Mouse (Mus musculus): ENCODE measurements around the gene Gm9964. TPM values are rescaled to one million over a fixed set of nuclear protein-coding genes. Genes with fewer than 3 reads are reported as not detected.
"Not testable (repeated sequence)": the region's sequence is repeated elsewhere in the genome, so short reads cannot be mapped to it uniquely, and the experiment has no call there.

The Gm9964 gene
- total RNA-seq, 2 experiments from 2014 or later = 0.48 TPM; not detected in 1

DNA sequence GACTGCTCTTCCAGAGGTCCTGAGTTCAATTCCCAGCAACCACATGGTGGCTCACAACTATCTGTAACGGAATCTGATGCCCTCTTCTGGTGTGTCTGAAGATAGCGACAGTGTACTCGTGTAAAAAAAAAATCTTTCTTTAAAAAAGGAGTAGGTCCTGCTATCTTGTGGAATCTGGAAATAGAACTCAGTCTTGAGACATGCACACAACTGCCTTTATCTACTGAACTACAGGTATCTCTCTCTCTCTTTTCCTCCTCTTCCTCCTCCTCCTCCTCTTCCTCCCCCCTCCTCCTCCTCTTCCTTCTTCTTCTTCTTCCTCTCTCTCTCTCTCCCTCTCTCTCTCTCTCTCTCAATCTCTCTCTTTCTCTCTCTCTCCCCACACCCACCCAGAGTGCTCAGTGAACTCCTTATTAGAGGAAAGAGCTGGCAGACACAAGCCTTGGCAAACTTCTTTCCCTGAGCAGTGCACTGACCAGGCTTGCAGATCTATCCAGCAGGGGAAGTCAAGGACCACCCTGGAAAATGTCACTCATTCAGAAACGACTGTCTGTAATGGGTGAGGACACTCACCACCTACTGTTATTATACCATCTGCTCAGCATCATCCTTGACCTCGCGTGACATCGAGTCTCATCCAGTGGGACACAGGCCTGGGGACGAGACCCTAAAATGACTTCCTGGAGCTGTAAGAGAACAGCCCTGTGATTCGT lies 3.2 kb upstream of the Gm9964 start:
- no peak for DNase-seq (ENCODE audit: low spot score in 2 of 2)

DNA sequence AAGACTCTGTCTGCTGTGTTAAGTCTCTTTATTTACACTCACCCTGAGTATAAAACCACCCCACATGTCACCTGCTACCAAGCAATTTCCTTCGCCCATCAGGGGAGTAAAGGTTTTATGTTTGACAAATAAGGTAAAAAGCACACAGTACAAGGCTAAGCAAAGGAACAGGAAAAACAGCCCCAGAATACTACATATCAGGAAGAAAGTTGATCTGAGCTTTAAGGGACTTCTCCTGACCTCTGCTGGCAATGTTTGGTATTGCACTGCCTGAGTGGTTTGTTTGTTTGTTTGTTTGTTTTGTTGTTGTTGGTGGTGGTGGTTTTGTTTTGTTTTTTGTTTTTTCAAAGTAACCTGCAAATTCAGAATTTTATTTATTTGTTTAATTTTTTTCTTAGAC lies 539 bp downstream of the Gm9964 start:
- DNase-seq (ENCODE audit: low spot score in 2 of 2) = peak in 1 of 2 experiments; percentile 59

DNA sequence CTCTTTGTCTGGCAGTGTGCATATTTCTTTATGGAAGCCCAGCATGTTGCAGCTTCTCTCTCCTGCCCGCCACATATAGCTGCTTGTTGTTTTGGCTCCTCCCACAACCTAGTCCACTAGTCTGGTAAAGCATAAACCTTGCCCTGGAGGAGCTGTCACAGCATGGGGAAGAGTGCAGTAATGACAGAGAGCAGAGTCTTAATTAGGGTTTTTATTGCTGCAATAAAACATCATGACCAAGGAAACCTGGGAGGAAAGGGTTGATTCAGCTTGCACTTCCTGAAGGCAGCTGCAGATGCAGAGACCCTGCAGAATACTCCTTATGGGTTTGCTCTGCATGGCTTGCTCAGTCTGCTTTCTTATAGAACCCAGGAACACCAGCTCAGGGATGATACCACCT lies 2.7 kb downstream of the Gm9964 start:
- no peak for DNase-seq (ENCODE audit: low spot score in 2 of 2)

DNA sequence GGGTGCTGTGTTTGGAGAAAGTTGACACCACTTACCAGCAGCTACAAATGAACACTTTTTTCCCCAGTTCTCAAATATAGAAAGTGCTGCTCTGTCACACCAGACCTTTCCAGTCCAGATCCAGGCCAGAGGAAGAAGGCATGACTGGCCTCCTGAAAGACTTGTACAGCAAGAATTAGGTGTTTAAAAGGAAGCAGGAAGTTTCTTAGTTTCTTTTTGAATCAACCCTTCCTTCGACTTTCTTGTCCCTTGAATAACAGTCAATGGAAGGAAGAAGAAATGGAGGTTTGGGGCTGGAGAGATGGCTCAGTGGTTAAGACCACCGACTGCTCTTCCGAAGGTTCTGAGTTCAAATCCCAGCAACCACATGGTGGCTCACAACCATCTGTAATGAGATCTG lies 3.7 kb downstream of the Gm9964 start:
- no peak for DNase-seq (ENCODE audit: low spot score in 2 of 2)

DNA sequence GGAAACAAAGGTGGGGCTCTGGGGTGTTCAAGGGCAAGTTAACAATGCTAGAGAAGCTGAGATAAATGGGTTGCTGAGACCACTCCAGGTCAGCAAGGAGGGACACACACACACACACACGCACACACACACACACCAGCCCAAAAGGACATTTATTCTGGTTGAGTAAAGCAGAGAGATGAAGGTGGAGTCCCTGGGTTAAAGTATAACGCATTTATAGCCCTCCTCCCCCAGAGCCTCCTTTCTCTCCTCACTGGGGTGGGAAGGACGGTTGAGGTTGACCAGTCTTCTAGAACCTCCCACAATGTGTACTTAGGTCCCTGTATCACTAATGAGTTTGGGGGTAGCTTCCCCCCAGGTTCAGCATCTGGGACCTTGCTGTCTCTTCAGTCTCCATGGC lies 4.6 kb downstream of the Gm9964 start:
- DNase-seq (ENCODE audit: low spot score in 2 of 2) = no peak

DNA sequence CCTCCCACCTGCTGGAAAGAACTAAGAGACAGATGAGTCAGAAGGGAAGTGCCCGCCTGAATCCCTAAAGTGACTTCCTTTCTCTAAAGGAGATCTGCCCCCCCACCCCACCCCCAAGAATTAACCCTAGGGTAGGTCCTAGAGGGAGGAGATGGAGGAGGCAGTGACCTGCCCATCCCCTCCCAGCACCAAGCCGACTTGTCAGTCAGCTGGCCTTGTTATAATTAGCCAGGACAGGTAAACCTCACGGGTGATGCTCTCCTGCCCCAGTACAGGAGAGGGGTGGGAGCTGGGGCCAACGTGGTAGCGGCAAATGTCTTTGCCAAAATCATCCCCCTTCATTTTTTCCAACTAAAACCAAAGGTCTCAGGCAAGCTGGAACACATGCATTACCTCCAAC lies 5.1 kb downstream of the Gm9964 start:
- DNase-seq (ENCODE audit: low spot score in 2 of 2) = no peak

DNA sequence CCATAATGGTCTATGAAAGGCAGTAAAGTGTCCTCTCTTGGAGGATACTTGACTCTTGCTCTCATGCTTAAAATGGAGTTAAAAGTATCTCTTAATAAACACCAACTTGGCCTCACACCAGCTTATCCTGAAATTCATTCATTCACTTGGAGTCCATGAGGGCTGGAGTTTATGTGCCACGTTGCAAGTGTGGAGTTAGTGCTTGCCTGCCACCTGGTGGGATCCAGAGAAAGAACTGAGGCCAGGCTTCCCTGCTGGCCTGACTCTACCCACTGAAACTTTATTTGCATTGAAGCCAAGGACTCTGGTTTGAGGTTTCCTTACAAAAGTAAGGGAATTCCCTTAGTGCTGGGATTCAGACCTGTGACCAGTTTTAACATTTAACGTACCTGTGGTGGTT lies 6.2 kb downstream of the Gm9964 start:
- DNase-seq (ENCODE audit: low spot score in 2 of 2) = peak in 1 of 2 experiments; percentile 31

DNA sequence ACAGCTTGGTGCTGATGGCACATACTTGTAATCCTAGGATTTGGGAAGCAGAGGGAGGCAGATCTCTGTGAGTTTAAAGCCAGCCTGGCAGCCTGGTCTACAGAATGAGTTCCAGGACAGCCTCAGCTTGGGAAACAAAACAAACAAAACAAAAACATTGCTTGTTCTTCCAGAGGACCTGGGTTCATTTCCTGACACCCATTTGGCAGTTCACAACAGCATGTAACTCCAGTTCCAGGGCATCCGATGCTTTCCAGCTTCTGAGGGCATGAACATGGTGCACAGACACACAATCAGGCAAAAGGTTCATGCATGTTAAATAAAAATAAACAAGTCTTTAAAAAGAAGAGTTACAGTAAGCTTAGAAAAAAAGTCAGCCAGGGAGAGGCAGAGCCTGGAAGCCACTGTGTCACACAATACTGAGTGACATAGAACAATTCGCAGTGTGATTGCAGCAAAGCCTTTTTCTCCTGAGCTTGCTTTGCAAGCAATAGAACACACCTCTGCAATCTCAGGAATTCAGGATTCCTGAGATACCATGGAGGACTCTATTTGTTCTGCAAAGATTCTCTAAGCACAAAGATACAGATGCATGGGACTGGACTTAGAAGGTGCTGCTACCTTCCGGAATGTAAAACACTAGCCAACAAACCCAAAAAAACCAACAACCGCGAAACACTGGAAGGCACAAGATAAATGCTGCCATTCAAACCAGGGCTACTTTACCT lies 7.6 kb downstream of the Gm9964 start:
- DNase-seq (ENCODE audit: low spot score in 2 of 2) = no peak

DNA sequence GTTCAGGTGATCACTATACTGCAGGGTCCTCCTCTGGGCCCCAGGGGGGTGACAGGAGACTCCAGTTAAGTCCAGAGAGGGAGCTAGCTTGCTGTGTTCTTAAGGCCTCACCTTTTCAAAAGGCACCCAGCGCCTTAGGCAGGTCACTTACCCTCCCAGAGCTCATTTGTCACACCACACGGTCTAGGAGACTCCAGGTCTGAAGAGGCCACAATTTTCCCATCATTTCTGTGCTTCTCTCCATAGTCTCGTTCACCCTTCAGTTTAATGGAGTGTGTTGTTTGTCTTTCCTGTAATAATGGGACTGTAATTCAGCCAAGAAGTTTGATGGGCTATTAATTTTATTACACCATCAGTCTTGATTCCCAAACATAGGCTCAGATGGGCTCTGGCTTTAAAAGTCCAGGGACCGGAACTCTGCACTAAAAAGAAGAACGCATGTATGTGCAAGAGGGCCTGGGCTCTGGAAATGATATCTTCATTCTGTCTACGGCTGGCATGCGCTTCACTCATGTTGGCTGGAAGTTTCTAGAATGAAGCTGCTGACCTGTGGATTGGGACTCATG lies 8.3 kb downstream of the Gm9964 start:
- DNase-seq (ENCODE audit: low spot score in 2 of 2) = no peak

DNA sequence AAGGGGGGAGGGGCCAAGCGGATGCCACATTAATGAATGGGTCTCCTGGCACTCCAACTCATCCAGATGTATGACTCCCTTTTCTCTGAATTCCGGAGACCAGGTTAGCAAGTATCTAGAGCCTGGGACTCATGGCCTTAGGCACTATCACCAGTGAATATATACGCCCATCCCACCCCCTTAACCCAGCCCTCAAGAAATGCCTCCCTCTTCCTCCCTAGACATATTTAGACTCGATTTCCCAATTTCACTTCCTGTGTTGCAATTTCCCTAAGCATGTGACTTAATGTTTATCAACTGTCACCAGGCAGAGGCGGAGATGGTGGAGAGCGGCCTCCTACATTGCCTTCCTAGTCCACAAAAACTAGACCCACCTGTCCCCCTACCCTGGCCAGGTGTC lies 9.3 kb downstream of the Gm9964 start:
- no peak for DNase-seq (ENCODE audit: low spot score in 2 of 2)

DNA sequence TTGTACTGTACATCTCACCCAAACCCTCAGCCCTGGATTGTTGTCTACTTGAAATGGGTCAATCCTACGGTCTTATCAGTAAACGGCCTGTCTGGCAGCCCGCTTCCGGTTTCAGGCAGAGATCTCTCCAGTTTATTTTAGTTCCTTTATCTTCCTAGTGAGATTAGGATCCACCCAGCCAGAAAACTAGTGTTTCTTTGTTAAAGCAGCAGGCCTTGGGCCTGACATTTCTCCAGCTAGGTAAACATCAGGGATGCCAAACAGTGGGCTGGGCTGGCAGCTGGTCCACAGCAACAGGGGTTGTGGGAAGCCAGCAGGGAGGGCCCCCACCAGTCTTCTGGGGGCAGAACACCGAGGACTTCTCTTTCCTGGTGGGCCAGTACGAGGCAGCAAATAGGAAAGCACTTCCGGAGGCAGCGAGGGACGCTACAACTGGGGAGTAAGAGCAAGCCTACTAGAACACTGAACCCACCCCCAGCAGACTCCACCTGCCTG lies 10.4 kb downstream of the Gm9964 start:
- no peak for DNase-seq (ENCODE audit: low spot score in 2 of 2)

DNA sequence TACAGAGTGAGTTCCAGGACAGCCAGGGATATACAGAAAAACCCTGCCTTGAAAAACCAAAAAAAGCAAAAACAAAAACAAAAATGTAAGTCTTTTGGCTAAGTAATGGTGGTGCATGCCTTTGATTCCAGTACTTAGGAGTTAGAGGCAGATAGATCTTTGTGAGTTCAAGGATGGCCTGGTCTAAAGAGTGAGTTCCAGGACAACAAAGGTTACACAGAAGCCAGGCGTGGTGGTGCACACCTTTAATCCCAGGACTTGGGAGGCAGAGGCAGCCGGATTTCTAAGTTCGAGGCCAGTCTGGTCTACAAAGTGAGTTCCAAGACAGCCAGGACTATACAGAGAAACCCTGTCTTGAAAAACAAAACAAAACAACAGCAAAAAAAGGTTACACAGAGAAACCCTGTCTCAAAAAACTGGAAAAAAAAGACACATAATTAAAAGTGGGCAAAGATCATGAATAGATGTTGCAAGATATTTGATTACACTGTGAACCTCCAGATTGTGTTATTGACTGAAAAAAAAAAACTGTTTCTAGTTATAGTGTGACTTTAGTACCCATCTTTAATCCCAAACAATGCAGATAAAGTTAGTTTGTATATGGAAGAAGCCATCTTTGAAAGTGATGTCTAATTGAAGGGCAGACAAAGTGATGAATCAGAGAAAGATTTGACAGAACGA lies 13.2 kb downstream of the Gm9964 start:
- DNase-seq (ENCODE audit: low spot score in 2 of 2) = no peak

DNA sequence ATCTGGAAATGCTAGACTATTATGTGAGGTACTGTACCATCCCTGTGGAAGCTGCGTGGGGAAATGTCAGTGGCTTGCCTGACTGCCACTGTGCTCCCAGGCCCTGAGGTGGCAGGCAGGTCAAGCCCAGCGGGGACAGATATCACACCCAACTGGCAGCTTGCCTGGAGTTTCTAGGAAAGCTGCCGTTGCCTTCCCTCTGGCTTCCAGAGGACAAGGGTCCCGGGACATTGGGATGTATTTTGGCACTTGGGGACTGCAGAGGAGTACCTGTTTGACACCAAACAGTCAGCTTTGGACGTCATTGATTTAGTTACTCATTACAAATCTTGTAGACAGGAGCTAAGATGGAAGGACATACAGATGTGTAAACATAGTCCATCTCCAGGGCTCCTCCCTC lies 15.3 kb downstream of the Gm9964 start:
- DNase-seq (ENCODE audit: low spot score in 2 of 2) = no peak

DNA sequence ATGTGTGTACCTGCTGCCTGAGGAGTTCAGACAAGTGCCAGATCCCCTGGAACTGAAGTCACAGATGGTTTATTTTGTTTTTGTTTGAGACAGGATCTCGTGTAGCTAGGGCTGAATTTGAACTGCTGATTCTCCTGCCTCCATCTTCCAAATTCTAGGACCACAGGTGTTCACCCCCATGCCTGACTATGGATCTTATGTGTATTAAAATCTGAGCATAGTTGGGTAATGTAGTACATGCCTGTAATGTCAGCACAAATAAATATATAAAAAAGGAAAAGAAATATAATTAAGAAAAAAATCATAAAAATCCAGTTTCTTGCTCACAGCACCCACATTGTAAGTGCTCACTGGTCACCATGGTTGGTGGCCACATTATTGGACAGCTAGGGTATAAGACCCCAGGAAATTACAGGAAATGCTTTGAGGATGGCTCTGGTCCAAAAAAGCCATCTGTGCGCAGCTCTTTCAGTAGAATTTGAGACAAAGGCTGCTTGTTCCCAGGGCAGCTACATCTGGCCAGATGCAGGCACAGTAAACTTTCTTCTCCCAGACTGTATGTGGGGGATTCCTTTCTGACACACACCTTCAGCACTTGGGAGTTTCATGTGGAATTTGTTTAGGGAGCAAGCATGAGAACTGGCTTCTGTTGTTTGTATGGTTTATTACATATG lies 16.8 kb downstream of the Gm9964 start:
- no peak for DNase-seq (ENCODE audit: low spot score in 2 of 2)

DNA sequence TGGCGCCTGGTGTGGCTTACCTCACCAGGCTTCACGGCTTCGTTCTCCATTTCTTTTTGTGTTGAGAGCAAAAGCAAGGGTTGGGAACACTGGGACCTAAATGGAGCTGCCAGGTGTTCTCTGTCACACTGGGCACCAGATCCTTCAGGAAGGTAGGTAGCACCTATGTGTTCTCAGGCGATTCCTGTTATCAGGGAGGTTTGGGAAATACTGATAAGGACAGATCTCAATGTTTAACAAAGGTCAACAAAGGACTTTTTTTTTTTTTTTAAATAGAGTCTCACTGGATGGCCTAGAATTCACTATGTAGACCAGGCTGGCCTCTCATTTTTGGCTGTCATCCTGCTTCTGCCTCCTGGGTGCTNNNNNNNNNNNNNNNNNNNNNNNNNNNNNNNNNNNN lies 22.9 kb downstream of the Gm9964 start:
- no peak for DNase-seq (ENCODE audit: low spot score in 2 of 2)

DNA sequence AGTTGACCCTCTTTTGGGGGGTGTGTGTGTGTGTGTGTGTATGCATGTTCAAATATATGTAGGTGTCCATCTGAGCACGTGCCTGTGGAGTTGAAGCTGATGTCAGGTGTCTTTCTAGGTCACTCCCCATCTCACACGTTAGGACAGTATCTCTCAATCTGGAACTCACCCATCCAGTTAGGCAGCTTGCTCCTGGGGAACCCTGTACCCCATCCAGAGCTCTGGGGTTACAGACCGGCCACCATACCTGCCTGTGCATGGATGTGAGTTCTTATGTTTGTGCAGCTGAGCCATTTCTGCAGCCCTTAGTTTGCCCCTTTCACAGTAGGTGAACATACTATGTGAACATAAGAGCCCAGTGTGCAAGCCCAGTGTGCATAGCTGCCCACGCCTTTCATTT lies 23.7 kb downstream of the Gm9964 start:
- DNase-seq (ENCODE audit: low spot score in 2 of 2) = no peak

DNA sequence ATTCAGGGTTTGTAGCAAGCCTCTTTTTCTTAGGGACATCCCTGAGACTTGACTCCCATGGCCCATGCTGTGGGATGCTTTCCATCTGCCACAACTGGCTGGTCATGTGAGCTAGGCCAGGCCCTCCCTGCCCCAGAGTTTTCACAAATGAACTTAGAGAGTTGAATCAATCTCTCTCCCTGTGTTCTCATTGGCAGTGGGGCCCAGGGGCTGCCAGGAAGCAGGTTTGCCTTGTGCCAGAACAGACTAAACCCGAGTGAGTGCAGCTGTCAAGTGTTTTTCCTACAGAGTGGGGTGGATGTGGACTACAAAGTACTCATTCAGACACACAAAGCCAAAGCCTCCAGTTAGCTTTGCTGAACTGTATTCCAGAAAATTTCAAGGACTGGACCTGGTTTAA lies 29.5 kb downstream of the Gm9964 start:
- peak; percentile 19 to 52 for DNase-seq (ENCODE audit: low spot score in 2 of 2)

DNA sequence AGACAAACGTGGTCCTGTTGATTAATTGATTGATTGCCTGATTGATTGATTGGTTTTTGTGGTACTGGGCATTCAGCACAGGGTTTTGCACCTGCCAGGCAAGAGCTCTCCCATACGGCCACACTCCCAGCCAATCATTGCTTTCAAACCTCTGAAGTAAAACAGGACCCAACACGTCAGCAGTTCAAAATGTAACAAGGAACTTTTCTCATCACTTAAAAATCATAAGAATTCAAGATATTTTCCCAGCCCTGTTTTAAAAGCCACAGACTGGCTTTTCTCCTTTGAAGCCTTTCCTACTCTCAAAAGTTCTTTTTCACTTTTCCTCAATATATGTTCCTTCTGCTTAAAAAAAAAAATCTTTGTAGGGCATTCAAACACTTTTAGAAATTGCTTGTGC lies 32.3 kb downstream of the Gm9964 start:
- no peak for DNase-seq (ENCODE audit: low spot score in 2 of 2)

DNA sequence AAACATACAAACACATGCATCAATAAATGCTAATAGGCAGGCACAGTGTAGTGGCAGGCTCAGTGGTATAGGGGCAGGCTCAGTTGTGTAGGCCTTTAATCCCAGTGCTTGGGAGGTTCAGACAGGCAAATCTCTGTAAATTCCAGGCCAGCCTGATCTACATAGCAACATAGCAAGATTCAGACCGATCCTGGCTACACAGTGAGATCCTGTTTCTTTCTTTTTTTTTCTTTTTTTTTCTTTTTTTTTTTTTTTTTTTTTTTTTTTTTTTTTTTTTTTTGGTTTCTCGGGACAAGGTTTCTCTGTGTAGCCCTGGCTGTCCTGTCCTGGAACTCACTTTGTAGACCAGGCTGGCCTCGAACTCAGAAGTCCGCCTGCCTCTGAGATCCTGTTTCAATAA lies 36.6 kb downstream of the Gm9964 start:
- not testable (repeated sequence) for DNase-seq (ENCODE audit: low spot score in 2 of 2)

DNA sequence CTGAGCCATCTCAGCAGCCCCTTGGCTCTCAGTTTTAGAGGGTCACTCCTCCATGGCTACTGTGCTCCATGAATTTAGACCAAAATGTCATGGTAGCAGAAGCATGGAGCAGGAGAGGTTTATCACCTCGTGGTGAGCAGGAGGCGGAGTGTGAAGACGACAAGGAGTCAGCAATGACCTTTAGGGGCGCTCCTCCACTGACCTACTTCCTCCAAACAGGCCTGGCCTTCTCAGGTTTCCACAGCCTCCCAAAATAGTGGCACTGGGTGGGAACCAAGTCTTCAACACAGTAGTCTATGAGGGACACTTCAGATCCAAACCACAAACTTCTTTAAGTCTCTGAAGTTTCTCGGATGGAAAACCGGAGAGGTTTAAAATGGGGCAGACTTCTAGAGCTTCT lies 38.0 kb downstream of the Gm9964 start:
- no peak for DNase-seq (ENCODE audit: low spot score in 2 of 2)

DNA sequence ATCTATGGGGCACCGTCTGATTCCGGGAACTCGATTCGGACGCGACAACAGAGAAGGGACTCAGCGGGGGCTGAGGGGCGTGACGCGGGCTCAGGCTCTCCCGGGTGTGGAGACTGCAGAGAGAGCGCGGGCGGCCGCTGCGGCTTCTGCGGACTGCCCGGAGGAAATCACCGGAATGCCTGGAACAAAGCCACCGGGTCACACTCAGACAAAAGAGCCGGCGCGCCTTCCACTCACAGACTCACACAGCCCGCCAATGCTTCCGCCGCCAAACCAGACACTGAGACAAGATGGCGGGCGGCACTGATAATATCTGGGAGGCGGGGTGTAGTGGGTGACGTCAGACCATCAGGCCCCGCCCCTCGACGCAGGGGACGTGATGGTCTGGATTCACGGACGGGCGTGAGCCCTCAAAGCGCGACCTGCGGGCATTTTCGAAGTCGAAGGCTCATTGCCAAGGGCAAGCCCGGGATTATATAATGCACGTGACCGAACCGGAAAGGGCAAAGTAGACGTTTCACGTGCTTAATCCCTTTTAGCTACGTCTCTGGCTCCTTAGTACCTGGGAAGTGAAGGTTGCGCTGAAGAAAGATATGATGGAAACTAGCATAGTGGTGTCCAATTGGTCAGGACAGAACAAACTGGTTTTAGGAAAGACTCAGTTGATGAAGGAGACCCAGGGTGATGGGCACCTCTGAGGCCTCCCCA lies 42.2 kb downstream of the Gm9964 start, which contains the start of gene Wsb1:
Wsb1 (minus strand) TSS at position 281 of the 708 bp plus-strand sequence.
- peak; percentile 83 to 94 for DNase-seq (ENCODE audit: low spot score in 2 of 2)
